Mouse (Mus musculus) liver, embryonic 15.5 days (tissue): ENCODE measurements around the gene Tspan1. TPM values are rescaled to one million over a fixed set of nuclear protein-coding genes. Genes with fewer than 3 reads are reported as not detected.

Experiments used
- ATAC-seq: fragments of 200-750 bp; cut with Nextera tagmentation; 2 replicates; pipeline ENCODE4 v1.8.0; 2017; ENCODE audit warnings: moderate number of reproducible peaks, mild to moderate bottlenecking, moderate library complexity; ENCODE audit not compliant: insufficient read depth
- H3K27ac ChIP-seq: fragments of 300-500 bp; sonication (generic); replicated peaks from 2 replicates; pipeline ENCODE4 v1.5.1; 2015; ENCODE audit warnings: mild to moderate bottlenecking, inconsistent platforms
- H3K27me3 ChIP-seq: fragments of 300-500 bp; sonication (generic); 2 replicates; pipeline ENCODE4 v1.6.1; 2015; ENCODE audit warnings: mild to moderate bottlenecking, inconsistent platforms
- H3K36me3 ChIP-seq: fragments of 300-500 bp; sonication (generic); replicated peaks from 2 replicates; pipeline ENCODE4 v1.6.1; 2015; ENCODE audit warnings: moderate library complexity, mild to moderate bottlenecking, inconsistent platforms
- H3K4me1 ChIP-seq: fragments of 300-500 bp; sonication (generic); replicated peaks from 2 replicates; pipeline ENCODE4 v1.6.1; 2015; ENCODE audit warnings: inconsistent platforms
- H3K4me2 ChIP-seq: fragments of 300-500 bp; sonication (generic); 2 replicates; pipeline ENCODE4 v1.6.1; 2015; ENCODE audit warnings: moderate library complexity, mild to moderate bottlenecking, inconsistent platforms
- H3K4me3 ChIP-seq: fragments of 300-500 bp; sonication (generic); replicated peaks from 2 replicates; pipeline ENCODE4 v1.5.1; 2015; ENCODE audit warnings: mild to moderate bottlenecking, inconsistent platforms
- H3K9ac ChIP-seq: fragments of 300-500 bp; sonication (generic); 2 replicates; pipeline ENCODE4 v1.6.1; 2015; ENCODE audit warnings: moderate library complexity, mild to moderate bottlenecking, inconsistent platforms
- H3K9me3 ChIP-seq: fragments of 300-500 bp; sonication (generic); replicated peaks from 2 replicates; pipeline ENCODE4 v1.6.1; 2016; ENCODE audit warnings: inconsistent platforms
- whole genome bisulfite sequencing: fragments of 180-500 bp; shearing (Covaris S2); methylation state at CpG from one replicate; pipeline ENCODE4 v1.1.7; 2015; ENCODE audit warnings: mixed read lengths; ENCODE audit not compliant: insufficient replicate concordance; 5-methylcytosine and 5-hydroxymethylcytosine counted together
- polyA plus RNA-seq: library from polyadenylated mRNA; unstranded; fragments of >200 nt; fragmentation: Nextera tagmentation; extraction: Ambion mirVana; gene quantifications from 2 replicates; pipeline ENCODE4 v1.2.1, GENCODE M21; 2015

Gene Tspan1
- 0.07 TPM in 1 of 2 replicates, not detected in the other for polyA plus RNA-seq

GRCm38 (mm10) chr4:116167404-116167803 lies at the start of gene Tspan1:
TSS of gene Tspan1 (minus strand) at chr4:116167601.
- H3K27ac ChIP-seq = no peak within 1 kb of the TSS
- no peak within 1 kb of the TSS for H3K9ac ChIP-seq
- no peak within 1 kb of the TSS for H3K4me2 ChIP-seq
- H3K27me3 ChIP-seq = 0 out of 2 replicates have a peak, but pooled peaks cover 4% of the 10 kb centered on the region
- H3K36me3 ChIP-seq = no peaks in the 10 kb centered on the region
- H3K9me3 ChIP-seq = no peaks in the 10 kb centered on the region
- no peak within 1 kb of the TSS for H3K4me3 ChIP-seq
- no peak for ATAC-seq
- peaks cover 9% of the 10 kb centered on the region; the same call in 1 of the 2 replicates for H3K4me1 ChIP-seq
- 23% methylated on average over 7 of the region's 7 CpGs for WGBS

GRCm38 (mm10) chr4:116217046-116217445 lies 49.6 kb upstream of the Tspan1 start:
- no peak for ATAC-seq
- Histone ChIP-seq H3K4me2 (no peak overlapping the region), H3K4me1 (peaks cover 14% of the 10 kb centered on the region), H3K36me3 (no peaks in the 10 kb centered on the region), H3K27me3 (peaks cover 32% of the 10 kb centered on the region), H3K27ac (no peak overlapping the region), H3K9ac (no peak overlapping the region), H3K4me3 (no peak overlapping the region), H3K9me3 (no peaks in the 10 kb centered on the region)
- WGBS = 41% methylated on average over 2 of the region's 2 CpGs

- no peak overlapping the region for H3K4me3 ChIP-seq
- no peak overlapping the region for H3K4me2 ChIP-seq
- no peak overlapping the region for H3K27ac ChIP-seq
- peaks cover 27% of the 10 kb centered on the region; the same call in 1 of the 2 replicates for H3K27me3 ChIP-seq
- peaks cover 9% of the 10 kb centered on the region for H3K4me1 ChIP-seq
- H3K9ac ChIP-seq = no peak overlapping the region
- ATAC-seq = no peak
- no peaks in the 10 kb centered on the region for H3K36me3 ChIP-seq
- H3K9me3 ChIP-seq = no peaks in the 10 kb centered on the region
- 78% methylated on average over 2 of the region's 2 CpGs for WGBS
These were observed 48.6 kb upstream of the Tspan1 start for GRCm38 (mm10) chr4:116215895-116216605.

- WGBS = 42% methylated on average over 1 of the region's 1 CpGs
- H3K36me3 ChIP-seq = no peaks in the 10 kb centered on the region
- no peak overlapping the region for H3K9ac ChIP-seq
- H3K27ac ChIP-seq = no peak overlapping the region
- no peak for ATAC-seq
- H3K4me1 ChIP-seq = no peaks in the 10 kb centered on the region
- H3K27me3 ChIP-seq = 0 out of 2 replicates have a peak, but pooled peaks cover under 1% of the 10 kb centered on the region
- H3K4me3 ChIP-seq = no peak overlapping the region
- H3K4me2 ChIP-seq = no peak overlapping the region
- H3K9me3 ChIP-seq = no peaks in the 10 kb centered on the region
These were observed 41.5 kb upstream of the Tspan1 start for GRCm38 (mm10) chr4:116208891-116209290.

- ATAC-seq = no peak
- no peak overlapping the region for H3K4me2 ChIP-seq
- no peaks in the 10 kb centered on the region for H3K36me3 ChIP-seq
- no peaks in the 10 kb centered on the region for H3K4me1 ChIP-seq
- no peaks in the 10 kb centered on the region for H3K9me3 ChIP-seq
- no peak overlapping the region for H3K9ac ChIP-seq
- H3K4me3 ChIP-seq = no peak overlapping the region
- WGBS = 68% methylated on average over 4 of the region's 4 CpGs
- H3K27me3 ChIP-seq = no peaks in the 10 kb centered on the region
- H3K27ac ChIP-seq = no peak overlapping the region
These were observed 39.1 kb upstream of the Tspan1 start for GRCm38 (mm10) chr4:116206531-116206930.

- no peak for ATAC-seq
- Histone ChIP-seq H3K4me3 (no peak overlapping the region), H3K27ac (no peak overlapping the region), H3K4me1 (no peaks in the 10 kb centered on the region), H3K9me3 (no peaks in the 10 kb centered on the region), H3K4me2 (no peak overlapping the region), H3K27me3 (no peaks in the 10 kb centered on the region), H3K9ac (no peak overlapping the region), H3K36me3 (no peaks in the 10 kb centered on the region)
- WGBS = 28% methylated on average over 3 of the region's 3 CpGs
These were observed 37.0 kb upstream of the Tspan1 start for GRCm38 (mm10) chr4:116204422-116204821.

- Histone ChIP-seq H3K27ac (no peak overlapping the region), H3K9ac (no peak overlapping the region), H3K4me3 (no peak overlapping the region), H3K36me3 (no peaks in the 10 kb centered on the region), H3K4me1 (peaks cover 18% of the 10 kb centered on the region), H3K27me3 (no peaks in the 10 kb centered on the region), H3K9me3 (no peaks in the 10 kb centered on the region), H3K4me2 (no peak overlapping the region)
- WGBS = 52% methylated on average over 2 of the region's 2 CpGs
- no peak for ATAC-seq
These were observed 31.0 kb upstream of the Tspan1 start for GRCm38 (mm10) chr4:116198422-116198821.

GRCm38 (mm10) chr4:116193583-116194383 lies 26.4 kb upstream of the Tspan1 start:
- no peaks in the 10 kb centered on the region for H3K27me3 ChIP-seq
- H3K27ac ChIP-seq = peak overlapping the region; percentile 75
- H3K9ac ChIP-seq = peak overlapping the region; percentile 22; the same call in 1 of the 2 replicates
- WGBS = 24% methylated on average over 9 of the region's 9 CpGs
- peaks cover 28% of the 10 kb centered on the region for H3K4me1 ChIP-seq
- H3K9me3 ChIP-seq = no peaks in the 10 kb centered on the region
- H3K4me2 ChIP-seq = peak overlapping the region; percentile 19
- peak; percentile 98 for ATAC-seq
- H3K36me3 ChIP-seq = no peaks in the 10 kb centered on the region
- no peak overlapping the region for H3K4me3 ChIP-seq

GRCm38 (mm10) chr4:116192286-116192835 lies 25.0 kb upstream of the Tspan1 start:
- H3K4me3 ChIP-seq = no peak overlapping the region
- H3K4me2 ChIP-seq = no peak overlapping the region
- H3K36me3 ChIP-seq = no peaks in the 10 kb centered on the region
- H3K9me3 ChIP-seq = no peaks in the 10 kb centered on the region
- H3K27ac ChIP-seq = 0 out of 2 replicates have a peak overlapping the region, but pooled peaks have one; percentile 75
- H3K9ac ChIP-seq = no peak overlapping the region
- no peaks in the 10 kb centered on the region for H3K27me3 ChIP-seq
- ATAC-seq = no peak
- 36% methylated on average over 4 of the region's 4 CpGs for WGBS
- peaks cover 28% of the 10 kb centered on the region for H3K4me1 ChIP-seq

- no peaks in the 10 kb centered on the region for H3K36me3 ChIP-seq
- H3K9ac ChIP-seq = no peak overlapping the region
- H3K27me3 ChIP-seq = peaks cover 48% of the 10 kb centered on the region
- H3K27ac ChIP-seq = no peak overlapping the region
- H3K4me2 ChIP-seq = no peak overlapping the region
- H3K4me3 ChIP-seq = no peak overlapping the region
- H3K4me1 ChIP-seq = no peaks in the 10 kb centered on the region
- no peaks in the 10 kb centered on the region for H3K9me3 ChIP-seq
- ATAC-seq = no peak
- 55% methylated on average over 4 of the region's 4 CpGs for WGBS
These were observed 17.7 kb upstream of the Tspan1 start for GRCm38 (mm10) chr4:116185083-116185482.

GRCm38 (mm10) chr4:116182745-116183144 lies 15.3 kb upstream of the Tspan1 start:
- ATAC-seq = no peak
- Histone ChIP-seq H3K27ac (no peak overlapping the region), H3K9me3 (no peaks in the 10 kb centered on the region), H3K4me1 (no peaks in the 10 kb centered on the region), H3K27me3 (peaks cover 67% of the 10 kb centered on the region), H3K36me3 (no peaks in the 10 kb centered on the region), H3K4me2 (no peak overlapping the region), H3K9ac (no peak overlapping the region), H3K4me3 (no peak overlapping the region)
- 21% methylated on average over 12 of the region's 12 CpGs for WGBS
